In genomic region chr3:155059449-155059822, GRCm38 (mm10) we compare ENCODE assay signal across 21 mouse cellular contexts. TPM values are rescaled to one million over a fixed set of nuclear protein-coding genes. Genes with fewer than 3 reads are reported as not detected.
DNase-seq lines count a peak whose midpoint lies in the region; ATAC-seq and TF ChIP-seq lines count a peak whose summit lies in the region.
"Had no signal": no experiment of that assay in that cellular context is flagged by ENCODE, and none has a peak within 500 bp of the region (broad histone marks: within the 10 kb centered on the region; RNA-seq: fewer than 3 reads in every experiment).

No protein-coding gene starts in this region.

- DNase-seq in kidney, adult 11 months = no peak
- no peak for DNase-seq in frontal cortex, postnatal 36 days (ENCODE audit: low spot score in 2 of 2)
- no peak for DNase-seq in spleen, postnatal 14 days (ENCODE audit: low spot score in 2 of 2)
- DNase-seq: adrenal gland, adult 2 months; adrenal gland, adult 8-10 months; adrenal gland, postnatal 10 days; adrenal gland, postnatal 14 days; adrenal gland, postnatal 25 days; adrenal gland, postnatal 36 days; B cell, adult 2 months; cerebellum, adult 11 months; cerebellum, adult 11-12 months; cerebellum, adult 18-20 months had no signal

- no peak overlapping the region for H3K4me2 ChIP-seq in intestine, embryonic 15.5 days (replicated peaks)
- no peak overlapping the region for H3K4me2 ChIP-seq in intestine, embryonic 16.5 days (ENCODE audit: low read depth, low read length)
- no peak overlapping the region for H3K4me2 ChIP-seq in intestine, postnatal 0 days (replicated peaks; ENCODE audit: low read depth)

- H3K9me3 ChIP-seq in intestine, embryonic 15.5 days = no peaks in the 10 kb centered on the region
- H3K9me3 ChIP-seq in intestine, embryonic 16.5 days (ENCODE audit: control insufficient read depth, low read length) = no peaks in the 10 kb centered on the region
- H3K9me3 ChIP-seq in intestine, postnatal 0 days (ENCODE audit: control insufficient read depth) = no peaks in the 10 kb centered on the region
- H3K9me3 ChIP-seq: G1E had no signal

- H3K4me1 ChIP-seq in intestine, embryonic 15.5 days (replicated peaks) = no peaks in the 10 kb centered on the region
- no peaks in the 10 kb centered on the region for H3K4me1 ChIP-seq in intestine, embryonic 16.5 days (ENCODE audit: control insufficient read depth, insufficient read depth, low read length)
- no peaks in the 10 kb centered on the region for H3K4me1 ChIP-seq in intestine, postnatal 0 days (replicated peaks; ENCODE audit: control insufficient read depth, insufficient read depth, low read length)

- no peak overlapping the region for H3K4me3 ChIP-seq in intestine, embryonic 15.5 days (replicated peaks)
- H3K4me3 ChIP-seq in intestine, embryonic 16.5 days (ENCODE audit: low read length) = no peak overlapping the region
- no peak overlapping the region for H3K4me3 ChIP-seq in intestine, postnatal 0 days (ENCODE audit: low read depth, low read length)

- H3K27me3 ChIP-seq in intestine, embryonic 15.5 days (replicated peaks) = no peaks in the 10 kb centered on the region
- no peaks in the 10 kb centered on the region for H3K27me3 ChIP-seq in intestine, embryonic 16.5 days (replicated peaks; ENCODE audit: control insufficient read depth, insufficient read depth, low read length)
- no peaks in the 10 kb centered on the region for H3K27me3 ChIP-seq in intestine, postnatal 0 days (replicated peaks; ENCODE audit: control insufficient read depth, insufficient read depth, low read length)
- H3K27me3 ChIP-seq: CH12.LX had no signal

- no peak for TF ChIP-seq CTCF in intestine, postnatal 0 days (IDR thresholded peaks at IDR 0.05; ENCODE audit: low read depth)

- H3K9ac ChIP-seq in intestine, embryonic 15.5 days = no peak overlapping the region
- H3K9ac ChIP-seq in intestine, embryonic 16.5 days (ENCODE audit: low read depth, low read length) = no peak overlapping the region
- no peak overlapping the region for H3K9ac ChIP-seq in intestine, postnatal 0 days (ENCODE audit: low read depth, low read length)

- H3K27ac ChIP-seq in intestine, embryonic 15.5 days = no peak overlapping the region
- H3K27ac ChIP-seq in intestine, embryonic 16.5 days (ENCODE audit: low read length) = no peak overlapping the region
- H3K27ac ChIP-seq in intestine, postnatal 0 days (ENCODE audit: low read depth, low read length) = no peak overlapping the region

- ATAC-seq in intestine, embryonic 15.5 days = peak; percentile 51
- ATAC-seq in intestine, embryonic 16.5 days = peak; percentile 31; the same call in 1 of the 2 replicates
- peak; percentile 69 for ATAC-seq in intestine, postnatal 0 days
- ATAC-seq: activated CD4-positive, CD25-positive, alpha-beta regulatory T cell, adult 4 months; CD4-positive, CD25-positive, alpha-beta regulatory T cell, adult 4 months; Patski had no signal

- no peaks in the 10 kb centered on the region for H3K36me3 ChIP-seq in intestine, embryonic 15.5 days
- no peaks in the 10 kb centered on the region for H3K36me3 ChIP-seq in intestine, embryonic 16.5 days (ENCODE audit: control insufficient read depth, insufficient read depth, low read length)
- no peaks in the 10 kb centered on the region for H3K36me3 ChIP-seq in intestine, postnatal 0 days (ENCODE audit: control insufficient read depth, insufficient read depth)
- H3K36me3 ChIP-seq: G1E had no signal

RNA-seq across cellular contexts. Expression of gene Tnni3k, which starts 4.2 kb away (rescaled TPM):
- polyA plus RNA-seq in intestine, embryonic 15.5 days (2015; fragmentation: Nextera tagmentation; extraction: Ambion mirVana) = not detected in 2 replicates
- polyA plus RNA-seq in intestine, embryonic 16.5 days (2015; fragmentation: Nextera tagmentation; extraction: Ambion mirVana) = not detected in 2 replicates
- 0.08 TPM in 2 replicates for polyA plus RNA-seq in intestine, postnatal 0 days (2015; fragmentation: Nextera tagmentation; extraction: Ambion mirVana)
- polyA plus RNA-seq: activated CD4-positive, CD25-positive, alpha-beta regulatory T cell, adult 4 months; adrenal gland, adult 2 months; G1E; Patski had no signal

RNA-seq across cellular contexts. Expression of gene Fpgt, which starts 33.8 kb away (rescaled TPM):
- 17.3 and 18.8 TPM in 2 replicates for polyA plus RNA-seq in intestine, embryonic 15.5 days (2015; fragmentation: Nextera tagmentation; extraction: Ambion mirVana)
- 17.3 and 22.4 TPM in 2 replicates for polyA plus RNA-seq in intestine, embryonic 16.5 days (2015; fragmentation: Nextera tagmentation; extraction: Ambion mirVana)
- polyA plus RNA-seq in intestine, postnatal 0 days (2015; fragmentation: Nextera tagmentation; extraction: Ambion mirVana) = 15.2 and 17.0 TPM in 2 replicates

RNA-seq across cellular contexts. Expression of gene Lrriq3, which starts 33.8 kb away (rescaled TPM):
- 0.78 and 1.1 TPM in 2 replicates for polyA plus RNA-seq in intestine, embryonic 15.5 days (2015; fragmentation: Nextera tagmentation; extraction: Ambion mirVana)
- 1.1 and 1.2 TPM in 2 replicates for polyA plus RNA-seq in intestine, embryonic 16.5 days (2015; fragmentation: Nextera tagmentation; extraction: Ambion mirVana)
- 1.2 and 1.5 TPM in 2 replicates for polyA plus RNA-seq in intestine, postnatal 0 days (2015; fragmentation: Nextera tagmentation; extraction: Ambion mirVana)
- polyA plus RNA-seq: activated CD4-positive, CD25-positive, alpha-beta regulatory T cell, adult 4 months had no signal
